9 mouse cellular contexts compared by ENCODE assay signal in genomic region chr2:12292023-12292820, GRCm38 (mm10). TPM values are rescaled to one million over a fixed set of nuclear protein-coding genes. Genes with fewer than 3 reads are reported as not detected.
DNase-seq lines count a peak whose midpoint lies in the region; ATAC-seq lines count a peak whose summit lies in the region.
"Had no signal": no experiment of that assay in that cellular context is flagged by ENCODE, and none has a peak within 500 bp of the region (broad histone marks: within the 10 kb centered on the region; RNA-seq: fewer than 3 reads in every experiment).

No protein-coding gene starts in this region.

- peak; percentile 92 for ATAC-seq in hindbrain, embryonic 16.5 days
- peak; percentile 53; the same call in 1 of the 2 replicates for ATAC-seq in megakaryocyte, adult 5-6 weeks (ENCODE audit: poor library complexity, severe bottlenecking)
- no peak for ATAC-seq in kidney, embryonic 15.5 days (replicated peaks; ENCODE audit: low FRiP score)

- H3K4me2 ChIP-seq in hindbrain, embryonic 16.5 days (ENCODE audit: low read length): no peak overlapping the region
- no peak overlapping the region for H3K4me2 ChIP-seq in kidney, embryonic 15.5 days
- H3K4me2 ChIP-seq: limb, embryonic 13.5 days had no signal

- no peak overlapping the region for H3K9ac ChIP-seq in hindbrain, embryonic 16.5 days (ENCODE audit: low read depth, low read length)
- H3K9ac ChIP-seq in kidney, embryonic 15.5 days: no peak overlapping the region
- H3K9ac ChIP-seq: limb, embryonic 13.5 days had no signal

- WGBS in hindbrain, embryonic 16.5 days: 30% methylated on average over 8 of the region's 8 CpGs
- WGBS in kidney, embryonic 15.5 days: 55% methylated on average over 8 of the region's 8 CpGs

- H3K27ac ChIP-seq in hindbrain, embryonic 16.5 days (ENCODE audit: low read depth, low read length): no peak overlapping the region
- H3K27ac ChIP-seq in kidney, embryonic 15.5 days: no peak overlapping the region
- H3K27ac ChIP-seq: limb, embryonic 13.5 days had no signal

- peaks cover 2% of the 10 kb centered on the region; the same call in 1 of the 2 replicates for H3K4me1 ChIP-seq in hindbrain, embryonic 16.5 days (ENCODE audit: control insufficient read depth, insufficient read depth, low read depth, low read length)
- peaks cover 19% of the 10 kb centered on the region for H3K4me1 ChIP-seq in kidney, embryonic 15.5 days

- H3K27me3 ChIP-seq in hindbrain, embryonic 16.5 days (replicated peaks; ENCODE audit: control insufficient read depth, insufficient read depth, low read length): no peaks in the 10 kb centered on the region
- no peaks in the 10 kb centered on the region for H3K27me3 ChIP-seq in kidney, embryonic 15.5 days
- H3K27me3 ChIP-seq: limb, embryonic 13.5 days had no signal

- H3K4me3 ChIP-seq in hindbrain, embryonic 16.5 days (ENCODE audit: low read length): no peak overlapping the region
- no peak overlapping the region for H3K4me3 ChIP-seq in kidney, embryonic 15.5 days (replicated peaks)
- H3K4me3 ChIP-seq: limb, embryonic 13.5 days had no signal

- H3K9me3 ChIP-seq in hindbrain, embryonic 16.5 days (ENCODE audit: control insufficient read depth, low read length): no peaks in the 10 kb centered on the region
- no peaks in the 10 kb centered on the region for H3K9me3 ChIP-seq in kidney, embryonic 15.5 days (replicated peaks)
- H3K9me3 ChIP-seq: limb, embryonic 13.5 days had no signal

- DNase-seq in gastrocnemius, adult 18-20 months (ENCODE audit: low spot score): peak; percentile 3
- DNase-seq in gastrocnemius, postnatal 4 days (ENCODE audit: low spot score in 2 of 2): no peak
- peak; percentile 41 for DNase-seq in right cerebral cortex, postnatal 4 days
- DNase-seq in testis, postnatal 14 days (ENCODE audit: low spot score): no peak
- no peak for DNase-seq in thymus, postnatal 36 days

- H3K36me3 ChIP-seq in hindbrain, embryonic 16.5 days (ENCODE audit: control insufficient read depth, insufficient read depth, low read length): no peaks in the 10 kb centered on the region
- H3K36me3 ChIP-seq in kidney, embryonic 15.5 days: peaks cover 4% of the 10 kb centered on the region; the same call in 1 of the 2 replicates
- H3K36me3 ChIP-seq: limb, embryonic 13.5 days had no signal

RNA-seq across cellular contexts. Expression of gene Itga8, which starts 9.5 kb away (rescaled TPM):
- 1 to 10 TPM; 1.2 to 1.8 TPM for total RNA-seq in gastrocnemius, adult 18-20 months (2021)
- 10 to 100 TPM; 11.3 to 13.1 TPM for total RNA-seq in gastrocnemius, postnatal 4 days (2021)
- 3.1 and 4.0 TPM in 2 replicates for polyA plus RNA-seq in hindbrain, embryonic 16.5 days (2015; fragmentation: Nextera tagmentation; extraction: Ambion mirVana)
- 8.3 and 11.4 TPM in 2 replicates for total RNA-seq in megakaryocyte, adult 5-6 weeks (2015)
- 8.9 and 15.0 TPM in 2 replicates for total RNA-seq in megakaryocyte, adult 5-6 weeks (2017)
- polyA plus RNA-seq in kidney, embryonic 15.5 days (2015; fragmentation: Nextera tagmentation; extraction: Ambion mirVana): 39.1 and 39.8 TPM in 2 replicates

Comparison
In these comparisons a context has a peak if more than half of its experiments do, and no peak if none do; other contexts are left out.
1. DNase-seq: peak in gastrocnemius, adult 18-20 months (single experiment) and right cerebral cortex, postnatal 4 days (single experiment); none in gastrocnemius, postnatal 4 days (0 of 2), testis, postnatal 14 days (single experiment) and thymus, postnatal 36 days (0 of 2).